Mouse (Mus musculus) midbrain, embryonic 10.5 days (tissue): ENCODE results near the gene Gtf3c4. TPM values are rescaled to one million over a fixed set of nuclear protein-coding genes. Genes with fewer than 3 reads are reported as not detected.
A peak's percentile ranks its signal among the peaks of the same experiment; 100 is the strongest.

Experiments used
- DNase-seq: peaks from one replicate; pipeline ENCODE4 v3.0.0-alpha.2; 2017; ENCODE audit warnings: low spot score
- H3K27ac ChIP-seq: fragments of 300-500 bp; sonication (generic); replicated peaks from 2 replicates; pipeline ENCODE4 v1.5.1; 2016; ENCODE audit warnings: mild to moderate bottlenecking
- H3K27me3 ChIP-seq: fragments of 300-500 bp; sonication (generic); 2 replicates; pipeline ENCODE4 v1.6.1; 2016; ENCODE audit warnings: low read depth, mild to moderate bottlenecking; ENCODE audit not compliant: poor library complexity, severe bottlenecking
- H3K36me3 ChIP-seq: fragments of 300-500 bp; sonication (generic); 2 replicates; pipeline ENCODE4 v1.6.1; 2016; ENCODE audit warnings: mild to moderate bottlenecking, moderate library complexity
- H3K4me1 ChIP-seq: fragments of 300-500 bp; sonication (generic); 2 replicates; pipeline ENCODE4 v1.6.1; 2016
- H3K4me3 ChIP-seq: fragments of 300-500 bp; sonication (generic); 2 replicates; pipeline ENCODE4 v1.5.1; 2016; ENCODE audit warnings: mild to moderate bottlenecking, moderate library complexity
- H3K9me3 ChIP-seq: fragments of 300-500 bp; sonication (generic); replicated peaks from 2 replicates; pipeline ENCODE4 v1.6.1; 2016; ENCODE audit warnings: mild to moderate bottlenecking
- WGBS: fragments of 180-500 bp; shearing (Covaris S2); methylation state at CpG from one replicate; pipeline ENCODE4 v1.1.7; 2016; 5-methylcytosine and 5-hydroxymethylcytosine counted together
- polyA plus RNA-seq: library from polyadenylated mRNA; unstranded; fragments of >200 nt; fragmentation: Nextera tagmentation; extraction: Ambion mirVana; gene quantifications from 2 replicates; pipeline ENCODE4 v1.2.1, GENCODE M21; 2016

Gene Gtf3c4
- polyA plus RNA-seq, 1 experiment from 2014 or later = 23.9 TPM

DNA sequence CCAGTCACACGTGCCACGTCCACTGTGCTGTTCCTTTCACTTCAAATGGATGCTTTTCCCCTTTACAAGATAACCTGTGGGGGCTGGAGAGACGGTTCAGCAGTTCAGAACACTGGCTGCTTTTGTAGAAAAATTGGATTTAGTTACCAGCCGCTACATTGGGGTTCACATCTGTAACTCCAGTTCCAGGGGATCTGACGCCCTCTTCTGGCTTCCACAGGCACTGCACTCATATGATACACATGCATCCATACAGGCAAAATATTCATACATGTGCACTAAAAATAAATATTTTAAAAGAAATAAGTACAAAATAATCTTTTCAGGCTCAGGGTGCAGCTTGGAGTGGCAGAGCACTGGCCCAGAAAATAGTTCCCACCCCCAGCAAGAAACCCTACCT lies 45.5 kb downstream of the Gtf3c4 start:
- Histone ChIP-seq H3K4me1 (peaks cover 26% of the 10 kb centered on the region), H3K4me3 (no peak overlapping the region), H3K9me3 (no peaks in the 10 kb centered on the region), H3K36me3 (no peaks in the 10 kb centered on the region), H3K27me3 (no peaks in the 10 kb centered on the region), H3K27ac (no peak overlapping the region)
- WGBS = 84% methylated on average over 5 of the region's 5 CpGs
- no peak for DNase-seq

DNA sequence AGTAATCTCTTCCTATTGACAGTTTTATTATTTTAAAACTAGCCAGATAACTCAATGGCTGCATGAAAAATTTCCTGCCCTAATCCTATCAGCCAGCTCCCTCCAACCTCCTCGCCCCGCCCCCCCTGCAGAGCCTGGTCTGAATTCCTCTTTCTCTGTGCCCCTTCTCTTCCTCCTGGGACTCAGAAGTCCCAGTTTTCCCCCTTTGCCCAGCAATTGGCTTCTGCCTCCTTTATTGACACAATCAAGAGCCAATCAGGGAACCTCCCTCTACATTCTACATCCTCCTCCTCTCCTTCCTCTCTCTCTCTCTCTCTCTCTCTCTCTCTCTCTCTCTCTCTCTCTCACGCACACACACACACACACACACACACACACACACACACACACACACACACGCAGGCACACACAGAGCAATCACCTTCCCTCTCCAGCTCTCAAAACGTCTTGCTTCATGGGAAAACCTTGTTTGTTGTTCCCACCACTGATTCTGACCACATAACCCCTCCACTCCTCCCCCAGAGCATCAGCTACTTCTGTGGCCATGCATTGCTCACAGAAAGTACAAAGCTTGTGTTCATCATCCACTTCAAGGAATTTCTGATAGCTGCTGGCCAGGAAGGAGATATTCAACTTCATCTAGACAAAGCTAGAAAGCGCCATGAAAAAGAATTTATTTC lies 47.1 kb downstream of the Gtf3c4 start:
- Histone ChIP-seq H3K4me3 (peak overlapping the region; percentile 38), H3K27ac (peak overlapping the region; percentile 79), H3K9me3 (no peaks in the 10 kb centered on the region), H3K27me3 (no peaks in the 10 kb centered on the region), H3K4me1 (peaks cover 26% of the 10 kb centered on the region), H3K36me3 (no peaks in the 10 kb centered on the region)
- DNase-seq = peak; percentile 73
- WGBS = 21% methylated on average over 6 of the region's 6 CpGs

DNA sequence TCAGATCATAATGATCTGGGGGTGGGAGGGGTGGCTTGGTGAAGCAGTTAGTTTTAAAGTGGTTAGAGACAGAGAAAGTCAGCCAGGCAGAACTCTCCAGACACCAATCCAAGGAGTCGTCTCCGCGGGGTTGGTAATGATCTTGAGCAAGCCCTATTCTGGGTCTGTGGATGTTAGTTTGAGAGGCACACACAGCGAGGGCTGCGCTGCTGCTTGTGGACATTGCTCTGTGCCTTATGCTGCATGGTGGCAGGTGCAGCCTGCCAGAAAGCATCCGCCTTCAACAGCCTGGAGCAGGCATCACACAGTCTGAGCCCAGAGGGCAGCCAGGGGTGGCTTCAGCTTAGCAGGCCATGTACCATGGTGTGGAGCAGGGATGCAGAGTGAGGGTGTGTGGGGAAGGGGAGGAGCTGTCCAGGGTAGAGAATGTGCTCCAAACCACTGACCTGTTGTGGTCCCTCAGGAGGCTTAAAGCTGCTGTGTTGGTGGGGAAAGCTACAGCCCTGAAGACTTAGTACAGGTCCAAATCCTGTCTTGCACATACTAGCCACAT lies 53.0 kb downstream of the Gtf3c4 start:
- Histone ChIP-seq H3K36me3 (no peaks in the 10 kb centered on the region), H3K4me3 (no peak overlapping the region), H3K27me3 (no peaks in the 10 kb centered on the region), H3K9me3 (no peaks in the 10 kb centered on the region), H3K27ac (no peak overlapping the region), H3K4me1 (peaks cover 15% of the 10 kb centered on the region)
- 79% methylated on average over 6 of the region's 6 CpGs for WGBS
- DNase-seq = no peak

DNA sequence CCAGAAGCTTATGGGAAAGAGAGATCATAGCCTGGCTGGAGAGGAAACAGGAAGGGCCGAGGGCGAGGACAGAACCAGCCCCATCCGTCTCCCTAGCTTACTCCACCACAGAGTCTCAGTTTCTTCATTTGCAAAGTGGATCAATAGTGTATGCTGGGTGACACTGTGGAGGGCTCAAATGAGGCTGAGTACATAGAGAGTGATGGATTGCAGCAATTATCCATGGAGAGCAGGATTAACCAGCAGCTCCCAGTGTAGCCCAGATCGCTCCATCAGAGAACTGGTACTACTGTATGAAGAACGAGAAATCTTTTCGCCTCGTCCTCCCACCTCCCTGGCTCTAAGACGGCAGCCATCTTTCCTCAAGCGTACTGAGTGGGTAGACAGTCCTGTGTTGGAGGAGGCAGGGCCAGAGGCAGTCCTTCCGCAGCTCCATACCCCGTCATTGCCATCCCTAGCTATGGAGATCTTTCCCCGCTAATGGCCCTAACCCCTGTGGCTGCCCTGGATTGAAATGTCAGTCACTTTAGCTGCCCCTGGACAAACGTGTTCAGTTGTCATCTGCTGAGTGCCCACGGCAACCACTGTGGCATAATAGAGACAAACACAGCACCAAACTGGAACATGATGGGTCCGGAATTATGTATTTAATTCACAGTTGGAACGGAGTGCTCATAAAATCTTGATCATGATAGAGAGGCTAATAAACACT lies 53.6 kb downstream of the Gtf3c4 start:
- H3K4me1 ChIP-seq = peaks cover 11% of the 10 kb centered on the region
- no peaks in the 10 kb centered on the region for H3K27me3 ChIP-seq
- H3K9me3 ChIP-seq = no peaks in the 10 kb centered on the region
- H3K27ac ChIP-seq = no peak overlapping the region
- no peaks in the 10 kb centered on the region for H3K36me3 ChIP-seq
- 81% methylated on average over 16 of the region's 16 CpGs for WGBS
- no peak overlapping the region for H3K4me3 ChIP-seq
- DNase-seq = no peak

DNA sequence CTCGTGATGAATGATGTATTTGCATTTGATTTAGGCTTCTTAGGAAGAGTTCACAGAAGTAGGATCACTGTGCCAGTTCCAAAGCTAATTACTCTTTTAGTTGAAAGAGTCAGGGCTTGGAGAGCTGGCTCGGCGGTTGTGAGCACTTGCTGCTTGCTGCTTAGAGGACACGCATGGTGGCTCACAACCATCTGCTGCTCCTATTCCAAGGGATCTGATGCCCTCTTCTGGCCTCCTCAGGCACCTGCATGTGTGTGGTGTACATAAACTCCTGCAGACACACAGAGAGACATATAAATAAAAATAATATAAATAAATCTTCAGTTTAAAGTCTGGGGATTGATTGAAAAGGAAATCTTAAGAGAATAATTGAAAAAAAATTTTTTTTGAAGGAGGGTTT lies 58.9 kb downstream of the Gtf3c4 start:
- H3K27me3 ChIP-seq = peaks cover 15% of the 10 kb centered on the region
- no peaks in the 10 kb centered on the region for H3K9me3 ChIP-seq
- DNase-seq = no peak
- no peak overlapping the region for H3K4me3 ChIP-seq
- H3K4me1 ChIP-seq = peaks cover 16% of the 10 kb centered on the region
- no peaks in the 10 kb centered on the region for H3K36me3 ChIP-seq
- WGBS = 85% methylated on average over 4 of the region's 4 CpGs
- H3K27ac ChIP-seq = no peak overlapping the region

- no peaks in the 10 kb centered on the region for H3K9me3 ChIP-seq
- no peak overlapping the region for H3K27ac ChIP-seq
- H3K4me1 ChIP-seq = peaks cover 12% of the 10 kb centered on the region
- H3K4me3 ChIP-seq = no peak overlapping the region
- H3K36me3 ChIP-seq = no peaks in the 10 kb centered on the region
- no peak for DNase-seq
- 76% methylated on average over 16 of the region's 16 CpGs for WGBS
- H3K27me3 ChIP-seq = peaks cover 15% of the 10 kb centered on the region
Measured at GRCm38 (mm10) chr2:28780001-28780782, 60.0 kb downstream of the Gtf3c4 start.

DNA sequence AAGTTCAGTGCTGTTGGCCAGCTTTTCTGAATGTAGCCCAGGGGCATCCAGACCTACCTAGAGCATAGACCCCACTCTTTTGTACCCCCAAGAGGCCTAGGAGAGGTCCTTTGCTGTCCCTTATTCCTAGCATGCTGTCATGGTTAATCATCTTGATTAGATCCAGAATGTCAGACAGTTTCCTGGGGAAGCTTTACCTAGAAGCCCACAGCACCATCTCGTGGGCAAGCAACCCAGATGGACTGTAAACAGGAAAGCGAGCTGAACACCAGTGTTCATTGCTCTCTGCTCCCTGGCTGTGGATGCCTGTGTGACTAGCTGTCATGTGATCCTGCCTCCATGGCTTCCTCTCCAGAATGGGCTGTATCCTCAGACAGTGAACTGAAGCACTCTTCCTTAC lies 63.4 kb downstream of the Gtf3c4 start:
- H3K4me3 ChIP-seq = no peak overlapping the region
- peaks cover 14% of the 10 kb centered on the region for H3K4me1 ChIP-seq
- H3K27me3 ChIP-seq = peaks cover 15% of the 10 kb centered on the region
- DNase-seq = no peak
- H3K9me3 ChIP-seq = no peaks in the 10 kb centered on the region
- no peaks in the 10 kb centered on the region for H3K36me3 ChIP-seq
- 75% methylated on average over 2 of the region's 2 CpGs for WGBS
- no peak overlapping the region for H3K27ac ChIP-seq

DNA sequence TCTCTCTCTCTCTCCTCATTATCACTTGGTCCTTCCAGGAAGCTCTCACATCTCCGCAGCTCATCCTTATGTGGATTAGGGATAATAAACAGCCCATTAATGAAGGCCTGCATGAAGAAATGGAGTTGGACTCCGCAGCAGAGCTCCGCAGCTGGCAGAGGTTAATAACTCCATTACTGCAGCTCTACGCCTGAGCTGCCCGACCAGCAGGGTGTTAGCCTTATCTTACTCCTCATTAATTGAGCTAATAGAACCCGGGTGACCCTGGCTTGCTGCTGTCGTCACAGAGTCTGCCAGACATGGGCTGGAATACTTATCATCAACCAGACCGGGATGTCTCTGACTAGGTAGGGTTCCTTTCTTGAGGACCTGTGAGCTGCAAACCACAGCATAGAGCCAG lies 66.1 kb downstream of the Gtf3c4 start:
- 68% methylated on average over 8 of the region's 8 CpGs for WGBS

More for the DNA sequence above, 66.1 kb downstream of the Gtf3c4 start:
- no peak for DNase-seq
- Histone ChIP-seq H3K27me3 (peaks cover 9% of the 10 kb centered on the region), H3K36me3 (no peaks in the 10 kb centered on the region), H3K9me3 (no peaks in the 10 kb centered on the region), H3K27ac (no peak overlapping the region), H3K4me3 (no peak overlapping the region), H3K4me1 (peaks cover 23% of the 10 kb centered on the region)

Other genes starting within 250 kb of the Gtf3c4 start
- gene Gfi1b, start 218.4 kb downstream of the Gtf3c4 start, polyA plus RNA-seq = 4.3 and 4.5 TPM in 2 replicates
- 21.7 and 25.7 TPM in 2 replicates for gene Tsc1, start 199.1 kb downstream of the Gtf3c4 start, polyA plus RNA-seq
- gene Spaca9, start 140.6 kb downstream of the Gtf3c4 start, polyA plus RNA-seq = 1.7 and 3.2 TPM in 2 replicates
- gene Ak8, start 140.2 kb downstream of the Gtf3c4 start, polyA plus RNA-seq = 0.61 and 0.72 TPM in 2 replicates
- gene Ddx31, start within 50 bp of the Gtf3c4 start, polyA plus RNA-seq = 20.4 and 22.0 TPM in 2 replicates
- 10.9 and 13.8 TPM in 2 replicates for gene Barhl1, start 76.3 kb upstream of the Gtf3c4 start, polyA plus RNA-seq
- gene Cfap77, start 214.7 kb upstream of the Gtf3c4 start, polyA plus RNA-seq = 1.0 and 2.4 TPM in 2 replicates
- 11.9 and 12.6 TPM in 2 replicates for gene Ttf1, start 219.9 kb upstream of the Gtf3c4 start, polyA plus RNA-seq